Mouse (Mus musculus): ENCODE measurements around the gene Sox10. TPM values are rescaled to one million over a fixed set of nuclear protein-coding genes. Genes with fewer than 3 reads are reported as not detected.

Sox10 gene
- polyA plus RNA-seq, 1 experiment from 2014 or later: 9.5 TPM

- Histone ChIP-seq H3K36me3 (ENCODE audit: control insufficient read depth, insufficient read depth, low read length) (peaks cover 24% of the 10 kb centered on the region), H3K4me1 (ENCODE audit: control insufficient read depth, insufficient read depth, low read depth, low read length) (peaks cover 16% of the 10 kb centered on the region), H3K27me3 (replicated peaks; ENCODE audit: control insufficient read depth, insufficient read depth, low read length) (no peaks in the 10 kb centered on the region), H3K4me3 (ENCODE audit: low read length) (no peak overlapping the region), H3K27ac (ENCODE audit: low read depth, low read length) (no peak overlapping the region), H3K4me2 (ENCODE audit: low read length) (no peak overlapping the region), H3K9me3 (ENCODE audit: control insufficient read depth, low read length) (no peaks in the 10 kb centered on the region), H3K9ac (ENCODE audit: low read depth, low read length) (no peak overlapping the region)
- ATAC-seq: no peak
- WGBS: 87% methylated on average over 8 of the region's 8 CpGs
Measured at GRCm38 (mm10) chr15:79144021-79144420, 21.0 kb downstream of the Sox10 start.

- no peaks in the 10 kb centered on the region for H3K9me3 ChIP-seq (ENCODE audit: control insufficient read depth, low read length)
- no peak for ATAC-seq
- H3K4me2 ChIP-seq (ENCODE audit: low read length): no peak overlapping the region
- no peak overlapping the region for H3K27ac ChIP-seq (ENCODE audit: low read depth, low read length)
- no peak overlapping the region for H3K9ac ChIP-seq (ENCODE audit: low read depth, low read length)
- WGBS: 84% methylated on average over 12 of the region's 12 CpGs
- no peak overlapping the region for H3K4me3 ChIP-seq (ENCODE audit: low read length)
- H3K36me3 ChIP-seq (ENCODE audit: control insufficient read depth, insufficient read depth, low read length): peaks cover 24% of the 10 kb centered on the region
- no peaks in the 10 kb centered on the region for H3K27me3 ChIP-seq (replicated peaks; ENCODE audit: control insufficient read depth, insufficient read depth, low read length)
- H3K4me1 ChIP-seq (ENCODE audit: control insufficient read depth, insufficient read depth, low read depth, low read length): peaks cover 16% of the 10 kb centered on the region
Measured at GRCm38 (mm10) chr15:79143316-79143715, 21.7 kb downstream of the Sox10 start.

- Histone ChIP-seq H3K36me3 (ENCODE audit: control insufficient read depth, insufficient read depth, low read length) (peaks cover 10% of the 10 kb centered on the region), H3K9me3 (ENCODE audit: control insufficient read depth, low read length) (no peaks in the 10 kb centered on the region), H3K4me1 (ENCODE audit: control insufficient read depth, insufficient read depth, low read depth, low read length) (peaks cover 16% of the 10 kb centered on the region), H3K9ac (ENCODE audit: low read depth, low read length) (peak overlapping the region; percentile 81), H3K27me3 (replicated peaks; ENCODE audit: control insufficient read depth, insufficient read depth, low read length) (no peaks in the 10 kb centered on the region), H3K4me2 (ENCODE audit: low read length) (peak overlapping the region; percentile 87), H3K4me3 (ENCODE audit: low read length) (peak overlapping the region; percentile 80), H3K27ac (ENCODE audit: low read depth, low read length) (0 out of 2 replicates have a peak overlapping the region, but pooled peaks have one; percentile 9)
- WGBS: 0% methylated on average over 7 of the region's 7 CpGs
- ATAC-seq: no peak; the same call in 1 of the 2 replicates
Measured at GRCm38 (mm10) chr15:79141566-79141917, 23.5 kb downstream of the Sox10 start.

- H3K9me3 ChIP-seq (ENCODE audit: control insufficient read depth, low read length): no peaks in the 10 kb centered on the region
- H3K4me2 ChIP-seq (ENCODE audit: low read length): peak within 1 kb of the TSS; percentile 87
- H3K27ac ChIP-seq (ENCODE audit: low read depth, low read length): peak within 1 kb of the TSS; percentile 71; the same call in 1 of the 2 replicates
- peaks cover 5% of the 10 kb centered on the region; the same call in 1 of the 2 replicates for H3K36me3 ChIP-seq (ENCODE audit: control insufficient read depth, insufficient read depth, low read length)
- peak within 1 kb of the TSS; percentile 81 for H3K9ac ChIP-seq (ENCODE audit: low read depth, low read length)
- H3K4me1 ChIP-seq (ENCODE audit: control insufficient read depth, insufficient read depth, low read depth, low read length): peaks cover 16% of the 10 kb centered on the region
- under 1% methylated on average over 57 of the region's 57 CpGs for WGBS
- peak within 1 kb of the TSS; percentile 80 for H3K4me3 ChIP-seq (ENCODE audit: low read length)
- no peaks in the 10 kb centered on the region for H3K27me3 ChIP-seq (replicated peaks; ENCODE audit: control insufficient read depth, insufficient read depth, low read length)
- peak; percentile 93 for ATAC-seq
Measured at GRCm38 (mm10) chr15:79140866-79141565, 24.0 kb downstream of the Sox10 start, which contains the start of the genes Polr2f and 1700088E04Rik. TSS of gene Polr2f (plus strand) at chr15:79141009. TSS of gene 1700088E04Rik (minus strand) at chr15:79141253.

GRCm38 (mm10) chr15:79139640-79140039, 25.4 kb downstream of the Sox10 start:
- Histone ChIP-seq H3K9me3 (ENCODE audit: control insufficient read depth, low read length) (no peaks in the 10 kb centered on the region), H3K36me3 (ENCODE audit: control insufficient read depth, insufficient read depth, low read length) (no peaks in the 10 kb centered on the region), H3K4me1 (ENCODE audit: control insufficient read depth, insufficient read depth, low read depth, low read length) (peaks cover 16% of the 10 kb centered on the region), H3K4me2 (ENCODE audit: low read length) (no peak overlapping the region), H3K27me3 (replicated peaks; ENCODE audit: control insufficient read depth, insufficient read depth, low read length) (no peaks in the 10 kb centered on the region), H3K27ac (ENCODE audit: low read depth, low read length) (no peak overlapping the region), H3K4me3 (ENCODE audit: low read length) (no peak overlapping the region), H3K9ac (ENCODE audit: low read depth, low read length) (no peak overlapping the region)
- 64% methylated on average over 10 of the region's 10 CpGs for WGBS
- ATAC-seq: no peak

- Histone ChIP-seq H3K36me3 (ENCODE audit: control insufficient read depth, insufficient read depth, low read length) (peaks cover 10% of the 10 kb centered on the region; the same call in 1 of the 2 replicates), H3K9me3 (ENCODE audit: control insufficient read depth, low read length) (no peaks in the 10 kb centered on the region), H3K4me3 (ENCODE audit: low read length) (no peak overlapping the region), H3K4me2 (ENCODE audit: low read length) (no peak overlapping the region), H3K9ac (ENCODE audit: low read depth, low read length) (no peak overlapping the region), H3K27ac (ENCODE audit: low read depth, low read length) (no peak overlapping the region), H3K4me1 (ENCODE audit: control insufficient read depth, insufficient read depth, low read depth, low read length) (peaks cover 6% of the 10 kb centered on the region), H3K27me3 (replicated peaks; ENCODE audit: control insufficient read depth, insufficient read depth, low read length) (no peaks in the 10 kb centered on the region)
- 64% methylated on average over 11 of the region's 11 CpGs for WGBS
- ATAC-seq: 0 out of 2 replicates have a peak, but pooled peaks have one; percentile 13
Measured at GRCm38 (mm10) chr15:79135783-79136575, 29.1 kb downstream of the Sox10 start.

- Histone ChIP-seq H3K4me2 (ENCODE audit: low read length) (no peak overlapping the region), H3K4me1 (ENCODE audit: control insufficient read depth, insufficient read depth, low read depth, low read length) (peaks cover 4% of the 10 kb centered on the region), H3K4me3 (ENCODE audit: low read length) (no peak overlapping the region), H3K27ac (ENCODE audit: low read depth, low read length) (no peak overlapping the region), H3K27me3 (replicated peaks; ENCODE audit: control insufficient read depth, insufficient read depth, low read length) (no peaks in the 10 kb centered on the region), H3K36me3 (ENCODE audit: control insufficient read depth, insufficient read depth, low read length) (peaks cover 15% of the 10 kb centered on the region), H3K9ac (ENCODE audit: low read depth, low read length) (no peak overlapping the region), H3K9me3 (ENCODE audit: control insufficient read depth, low read length) (no peaks in the 10 kb centered on the region)
- ATAC-seq: no peak
- 79% methylated on average over 9 of the region's 9 CpGs for whole genome bisulfite sequencing
Measured at GRCm38 (mm10) chr15:79135332-79135731, 29.7 kb downstream of the Sox10 start.

GRCm38 (mm10) chr15:79134496-79135270, 30.4 kb downstream of the Sox10 start:
- Histone ChIP-seq H3K27me3 (replicated peaks; ENCODE audit: control insufficient read depth, insufficient read depth, low read length) (no peaks in the 10 kb centered on the region), H3K4me1 (ENCODE audit: control insufficient read depth, insufficient read depth, low read depth, low read length) (no peaks in the 10 kb centered on the region), H3K4me2 (ENCODE audit: low read length) (no peak overlapping the region), H3K36me3 (ENCODE audit: control insufficient read depth, insufficient read depth, low read length) (peaks cover 21% of the 10 kb centered on the region), H3K9me3 (ENCODE audit: control insufficient read depth, low read length) (no peaks in the 10 kb centered on the region), H3K27ac (ENCODE audit: low read depth, low read length) (no peak overlapping the region), H3K4me3 (ENCODE audit: low read length) (no peak overlapping the region), H3K9ac (ENCODE audit: low read depth, low read length) (no peak overlapping the region)
- WGBS: 84% methylated on average over 9 of the region's 9 CpGs
- ATAC-seq: no peak
